Mouse (Mus musculus) small intestine, adult 2 months (tissue): ENCODE data around the gene Uck2.

Source experiments
- CTCF ChIP-seq: fragments of 200-500 bp; IDR thresholded peaks from 2 replicates; pipeline ENCODE4 v1.5.1; 2012; ENCODE audit warnings: low read depth, mild to moderate bottlenecking, control low read depth, inconsistent platforms, low read length, moderate library complexity, mixed read lengths; ENCODE audit not compliant: insufficient replicate concordance, insufficient read length; ENCODE audit errors: extremely low read depth
- POLR2A ChIP-seq: fragments of 200-500 bp; IDR thresholded peaks from 2 replicates; pipeline ENCODE4 v1.6.1; 2012; ENCODE audit warnings: low read depth, mild to moderate bottlenecking, control low read depth, inconsistent platforms, low read length, moderate library complexity

DNA sequence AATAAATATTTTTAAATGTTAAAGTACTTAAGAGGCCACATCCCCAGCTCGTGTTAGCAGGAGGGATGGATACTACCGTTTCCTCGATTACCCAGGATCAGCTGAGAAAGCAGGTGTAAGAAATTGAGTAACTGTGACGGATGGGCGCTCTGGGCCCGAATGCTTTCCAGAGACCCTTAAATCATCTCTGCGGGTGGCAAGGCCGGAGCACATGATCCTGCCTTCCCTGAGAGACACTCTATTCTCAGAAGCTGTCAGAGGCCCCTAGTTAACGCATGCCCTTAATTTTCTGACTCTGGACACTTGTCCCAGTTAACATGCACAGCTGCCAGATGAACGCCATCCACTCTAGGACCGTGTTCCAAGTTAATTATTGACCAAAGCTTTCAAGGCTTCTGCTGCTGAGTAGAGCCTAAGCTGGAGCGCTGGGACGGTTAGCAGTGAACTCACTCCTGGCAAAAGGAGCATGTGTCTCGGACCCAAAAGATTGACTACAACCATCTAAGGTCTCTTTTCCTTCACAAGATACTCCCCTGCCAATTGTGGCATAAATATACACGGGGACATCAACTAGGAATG lies 28.3 kb downstream of the Uck2 start:
- no peak for TF ChIP-seq CTCF
- TF ChIP-seq POLR2A, result no peak
